Comparison of ENCODE assay signal across 8 mouse cellular contexts in the genomic region with DNA sequence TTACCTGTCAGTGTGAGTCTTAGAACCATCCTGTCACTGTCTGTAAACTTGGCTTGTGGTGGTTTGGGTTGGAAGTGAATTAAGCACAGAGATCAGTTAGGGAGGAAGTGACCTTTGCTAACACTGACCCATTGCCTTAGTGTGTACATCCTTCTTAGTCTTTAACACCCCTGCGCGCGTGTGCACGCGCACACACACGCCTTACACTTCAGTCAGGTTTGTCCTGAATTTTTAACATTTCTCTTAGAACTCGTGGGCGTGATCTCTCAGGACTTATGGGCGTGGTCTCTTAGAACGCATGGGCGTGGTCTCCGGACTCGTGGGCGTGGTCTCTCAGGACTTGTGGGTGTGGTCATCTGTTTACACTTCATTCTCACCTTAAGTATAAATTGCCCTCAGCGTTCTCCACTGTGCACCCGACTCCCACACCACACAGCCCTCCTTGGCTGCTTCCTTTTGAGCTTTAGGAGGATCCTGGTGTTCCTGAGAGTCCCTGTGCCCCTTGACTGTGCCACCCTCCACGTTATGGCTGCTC. TPM values are rescaled to one million over a fixed set of nuclear protein-coding genes. Genes with fewer than 3 reads are reported as not detected.
A peak's percentile ranks its signal among the peaks of the same experiment; 100 is the strongest.
DNase-seq lines count a peak whose midpoint lies in the region; ATAC-seq and TF ChIP-seq lines count a peak whose summit lies in the region.
"Had no signal": no experiment of that assay in that cellular context is flagged by ENCODE, and none has a peak within 500 bp of the region (broad histone marks: within the 10 kb centered on the region; RNA-seq: fewer than 3 reads in every experiment).

No protein-coding gene starts in this region.

- WGBS in lung, embryonic 14.5 days, result 56% methylated on average over 17 of the region's 17 CpGs
- 86% methylated on average over 17 of the region's 17 CpGs for WGBS in macrophage (ENCODE audit: missing documents)

- H3K4me3 ChIP-seq in lung, embryonic 14.5 days (ENCODE audit: low read depth, low read length), result no peak overlapping the region
- H3K4me3 ChIP-seq in macrophage (ENCODE audit: inconsistent target), result no peak overlapping the region

- no peak overlapping the region for H3K9ac ChIP-seq in lung, embryonic 14.5 days

- no peak overlapping the region for H3K4me2 ChIP-seq in lung, embryonic 14.5 days

- TF ChIP-seq CTCF in lung, embryonic 14.5 days (IDR thresholded peaks at IDR 0.05; ENCODE audit: low read depth), result no peak

- ATAC-seq in lung, embryonic 14.5 days (ENCODE audit: insufficient read depth), result no peak
- ATAC-seq in erythroblast, adult 5-6 weeks (replicated peaks; ENCODE audit: low FRiP score, poor library complexity, severe bottlenecking), result peak; percentile 72

- H3K27me3 ChIP-seq in lung, embryonic 14.5 days (ENCODE audit: insufficient read depth, low read length), result no peaks in the 10 kb centered on the region

- H3K9me3 ChIP-seq in lung, embryonic 14.5 days (ENCODE audit: low read depth, low read length), result no peaks in the 10 kb centered on the region

- H3K79me2 ChIP-seq in macrophage (ENCODE audit: inconsistent target), result peaks cover 57% of the 10 kb centered on the region

- H3K27ac ChIP-seq in lung, embryonic 14.5 days (ENCODE audit: low read depth), result no peak overlapping the region
- peak overlapping the region; percentile 58 for H3K27ac ChIP-seq in macrophage

- DNase-seq in lung, embryonic 14.5 days, result peak; percentile 56
- DNase-seq in lung, postnatal 14 days, result no peak
- DNase-seq in ZHBTc4 (ENCODE audit: low read depth, low spot score), result peak; percentile 90
- DNase-seq in urinary bladder, postnatal 4 days (ENCODE audit: low spot score in 2 of 2), result no peak
- no peak for DNase-seq in right cerebral cortex, postnatal 10 days (ENCODE audit: low spot score in 2 of 2)
- DNase-seq: right cerebral cortex, postnatal 4 days had no signal

- H3K4me1 ChIP-seq in lung, embryonic 14.5 days (ENCODE audit: insufficient read depth), result peaks cover 3% of the 10 kb centered on the region; the same call in 1 of the 2 replicates

- peaks cover 8% of the 10 kb centered on the region; the same call in 1 of the 2 replicates for H3K36me3 ChIP-seq in lung, embryonic 14.5 days (ENCODE audit: insufficient read depth)
- no peaks in the 10 kb centered on the region for H3K36me3 ChIP-seq in macrophage (ENCODE audit: inconsistent target)

RNA-seq across cellular contexts. Expression of a gene that starts 39.1 kb away (rescaled TPM):
- polyA plus RNA-seq in lung, embryonic 14.5 days (2014; fragmentation: Nextera tagmentation; extraction: Ambion mirVana), result 19.7 and 24.5 TPM in 2 replicates
- total RNA-seq in erythroblast, adult 5-6 weeks (2015; ENCODE audit: low replicate concordance), result 54.8 and 66.0 TPM in 2 replicates
- 9.5 and 13.1 TPM in 2 replicates for total RNA-seq in erythroblast, adult 5-6 weeks (2017; ENCODE audit: low replicate concordance)
- 1,000 to 10,000 TPM in 8 of 26 experiments, 100 to 1,000 TPM in 14, 10 to 100 TPM in 4; 36.2 to 1,811 (median 533) TPM for total RNA-seq in macrophage (2018; cell fraction: chromatin; rRNA removed)
- 1,000 to 10,000 TPM in 5 of 26 experiments, 100 to 1,000 TPM in 14, 10 to 100 TPM in 7; 20.0 to 1,690 (median 314) TPM for total RNA-seq in macrophage (2018; cell fraction: cytosol; rRNA removed)
- total RNA-seq in macrophage (2018; cell fraction: nucleus; rRNA removed), result 1,000 to 10,000 TPM in 9 of 26 experiments, 100 to 1,000 TPM in 14, 10 to 100 TPM in 3; 28.6 to 2,287 (median 592) TPM
- polyA plus RNA-seq in macrophage (2018), result 10.8 to 29.7 TPM (median 28.3 TPM) in 3 replicates

RNA-seq across cellular contexts. Expression of a gene that starts 39.7 kb away (rescaled TPM):
- 125 and 127 TPM in 2 replicates for polyA plus RNA-seq in lung, embryonic 14.5 days (2014; fragmentation: Nextera tagmentation; extraction: Ambion mirVana)
- total RNA-seq in erythroblast, adult 5-6 weeks (2015; ENCODE audit: low replicate concordance), result 23.4 and 26.1 TPM in 2 replicates
- total RNA-seq in erythroblast, adult 5-6 weeks (2017; ENCODE audit: low replicate concordance), result 2.1 and 10.3 TPM in 2 replicates
- 100 to 1,000 TPM in 3 of 26 experiments, 10 to 100 TPM in 23; 27.2 to 136 (median 52.5) TPM for total RNA-seq in macrophage (2018; cell fraction: chromatin; rRNA removed)
- 10 to 100 TPM; 35.4 to 59.1 (median 45.8) TPM for total RNA-seq in macrophage (2018; cell fraction: cytosol; rRNA removed)
- 100 to 1,000 TPM in 3 of 26 experiments, 10 to 100 TPM in 23; 29.0 to 133 (median 49.8) TPM for total RNA-seq in macrophage (2018; cell fraction: nucleus; rRNA removed)
- polyA plus RNA-seq in macrophage (2018), result 37.4 to 133 TPM (median 109 TPM) in 3 replicates

Comparison
In these comparisons a context has a peak if more than half of its experiments do, and no peak if none do; other contexts are left out.
1. DNase-seq: peak in lung, embryonic 14.5 days (single experiment) and ZHBTc4 (single experiment); none in lung, postnatal 14 days (single experiment), urinary bladder, postnatal 4 days (0 of 2) and right cerebral cortex, postnatal 10 days (0 of 2).